Mouse (Mus musculus): ENCODE results near the gene Setd5.

- TF ChIP-seq ZC3H11A (IDR thresholded peaks at IDR 0.05; ENCODE audit: borderline replicate concordance, low read depth, low read length) = no peak
- no peak for TF ChIP-seq HCFC1 (IDR thresholded peaks at IDR 0.05; ENCODE audit: borderline replicate concordance, insufficient read depth, low read length)
- no peak for TF ChIP-seq ZNF384 (IDR thresholded peaks at IDR 0.05; ENCODE audit: low read depth, low read length)
- TF ChIP-seq MAFK (IDR thresholded peaks at IDR 0.05; ENCODE audit: insufficient read depth, low read depth, low read length) = no peak
- TF ChIP-seq CHD2 (IDR thresholded peaks at IDR 0.05; ENCODE audit: low read depth, low read length) = no peak
Measured at GRCm38 (mm10) chr6:113099640-113100289, 22.6 kb downstream of the Setd5 start.

Measured in ES-E14 (cell line).